Comparison of ENCODE assay signal across 16 mouse cellular contexts in the genomic region with DNA sequence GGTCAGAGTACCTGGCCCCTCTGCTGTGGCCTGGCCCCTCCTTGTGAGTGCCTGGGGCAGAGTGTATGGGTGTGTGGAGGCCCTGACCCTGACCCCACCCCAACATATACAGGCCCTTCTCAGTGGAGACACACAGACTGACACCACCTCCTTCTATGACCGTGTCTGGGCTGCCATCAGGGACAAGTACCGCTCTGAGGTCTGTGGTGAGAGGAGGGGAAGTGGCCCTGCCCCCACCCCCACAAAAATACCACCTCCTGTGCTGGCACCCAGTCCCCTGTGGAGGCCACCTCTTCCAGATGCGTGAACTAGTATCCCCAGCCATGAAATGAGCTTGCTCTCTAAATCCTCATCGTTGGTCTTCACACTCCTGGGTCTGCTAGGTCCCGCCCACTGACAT. TPM values are rescaled to one million over a fixed set of nuclear protein-coding genes. Genes with fewer than 3 reads are reported as not detected.
DNase-seq lines count a peak whose midpoint lies in the region; ATAC-seq and TF ChIP-seq lines count a peak whose summit lies in the region.
"Had no signal": no experiment of that assay in that cellular context is flagged by ENCODE, and none has a peak within 500 bp of the region (broad histone marks: within the 10 kb centered on the region; RNA-seq: fewer than 3 reads in every experiment).

No protein-coding gene starts in this region.

- 0 out of 2 replicates have a peak, but pooled peaks cover under 1% of the 10 kb centered on the region for H3K4me1 ChIP-seq in forebrain, embryonic 15.5 days
- no peaks in the 10 kb centered on the region for H3K4me1 ChIP-seq in forebrain, postnatal 0 days (ENCODE audit: insufficient read depth)
- H3K4me1 ChIP-seq in lung, embryonic 14.5 days (ENCODE audit: insufficient read depth), result no peaks in the 10 kb centered on the region
- H3K4me1 ChIP-seq in hindbrain, embryonic 11.5 days (replicated peaks; ENCODE audit: control insufficient read depth, insufficient read depth, low read length), result 0 out of 2 replicates have a peak, but pooled peaks cover 2% of the 10 kb centered on the region
- peaks cover 9% of the 10 kb centered on the region; the same call in 1 of the 2 replicates for H3K4me1 ChIP-seq in midbrain, embryonic 13.5 days (replicated peaks)
- H3K4me1 ChIP-seq: stomach, embryonic 15.5 days had no signal

- peaks cover 84% of the 10 kb centered on the region for H3K36me3 ChIP-seq in forebrain, embryonic 15.5 days
- H3K36me3 ChIP-seq in forebrain, postnatal 0 days (ENCODE audit: insufficient read depth), result peaks cover 80% of the 10 kb centered on the region
- peaks cover 88% of the 10 kb centered on the region for H3K36me3 ChIP-seq in lung, embryonic 14.5 days (ENCODE audit: insufficient read depth)
- H3K36me3 ChIP-seq in hindbrain, embryonic 11.5 days (ENCODE audit: control insufficient read depth, insufficient read depth, low read length), result peaks cover 19% of the 10 kb centered on the region
- peaks cover 96% of the 10 kb centered on the region for H3K36me3 ChIP-seq in midbrain, embryonic 13.5 days

- no peak for DNase-seq in forebrain, postnatal 0 days
- DNase-seq in lung, embryonic 14.5 days, result no peak
- DNase-seq in lung, postnatal 10 days, result no peak
- DNase-seq in hindbrain, embryonic 11.5 days (ENCODE audit: low spot score), result no peak
- DNase-seq in gastrocnemius, postnatal 4 days (ENCODE audit: low spot score in 2 of 2), result no peak
- DNase-seq: adrenal gland, adult 8-10 months; B cell, adult 2 months; cerebellum, postnatal 10 days; kidney, adult 18-20 months; layer of hippocampus, postnatal 36 days; left cerebral cortex, postnatal 4 days had no signal

- 86% methylated on average over 5 of the region's 5 CpGs for WGBS in forebrain, embryonic 15.5 days
- 92% methylated on average over 5 of the region's 5 CpGs for WGBS in forebrain, postnatal 0 days
- WGBS in lung, embryonic 14.5 days, result 84% methylated on average over 5 of the region's 5 CpGs
- WGBS in hindbrain, embryonic 11.5 days, result 92% methylated on average over 5 of the region's 5 CpGs
- WGBS in midbrain, embryonic 13.5 days, result 92% methylated on average over 5 of the region's 5 CpGs

- ATAC-seq in forebrain, embryonic 15.5 days (replicated peaks), result 0 out of 2 replicates have a peak, but pooled peaks have one; percentile 17
- no peak for ATAC-seq in forebrain, postnatal 0 days
- ATAC-seq in lung, embryonic 14.5 days (ENCODE audit: insufficient read depth), result peak; percentile 40; the same call in 1 of the 2 replicates
- ATAC-seq in hindbrain, embryonic 11.5 days (ENCODE audit: low FRiP score), result no peak
- peak; percentile 31; the same call in 1 of the 2 replicates for ATAC-seq in midbrain, embryonic 13.5 days
- ATAC-seq in inflammation-experienced regulatory T-cells, adult 6 months, result no peak

- H3K4me3 ChIP-seq in forebrain, embryonic 15.5 days, result no peak overlapping the region
- no peak overlapping the region for H3K4me3 ChIP-seq in forebrain, postnatal 0 days (ENCODE audit: low read depth, low read length)
- no peak overlapping the region for H3K4me3 ChIP-seq in lung, embryonic 14.5 days (ENCODE audit: low read depth, low read length)
- no peak overlapping the region for H3K4me3 ChIP-seq in hindbrain, embryonic 11.5 days (ENCODE audit: low read depth, low read length)
- H3K4me3 ChIP-seq in midbrain, embryonic 13.5 days (replicated peaks), result no peak overlapping the region
- H3K4me3 ChIP-seq: stomach, embryonic 15.5 days had no signal

- no peaks in the 10 kb centered on the region for H3K9me3 ChIP-seq in forebrain, embryonic 15.5 days
- no peaks in the 10 kb centered on the region for H3K9me3 ChIP-seq in forebrain, postnatal 0 days (ENCODE audit: low read length)
- H3K9me3 ChIP-seq in lung, embryonic 14.5 days (ENCODE audit: low read depth, low read length), result no peaks in the 10 kb centered on the region
- no peaks in the 10 kb centered on the region for H3K9me3 ChIP-seq in hindbrain, embryonic 11.5 days (ENCODE audit: control insufficient read depth, low read length)
- no peaks in the 10 kb centered on the region for H3K9me3 ChIP-seq in midbrain, embryonic 13.5 days
- H3K9me3 ChIP-seq: stomach, embryonic 15.5 days had no signal

- H3K9ac ChIP-seq in forebrain, embryonic 15.5 days (replicated peaks), result no peak overlapping the region
- no peak overlapping the region for H3K9ac ChIP-seq in forebrain, postnatal 0 days
- H3K9ac ChIP-seq in lung, embryonic 14.5 days, result no peak overlapping the region
- no peak overlapping the region for H3K9ac ChIP-seq in hindbrain, embryonic 11.5 days (ENCODE audit: low read depth, low read length)
- no peak overlapping the region for H3K9ac ChIP-seq in midbrain, embryonic 13.5 days (replicated peaks)
- H3K9ac ChIP-seq: liver, embryonic 14.5 days; stomach, embryonic 15.5 days had no signal

- H3K4me2 ChIP-seq in forebrain, embryonic 15.5 days (replicated peaks), result no peak overlapping the region
- H3K4me2 ChIP-seq in forebrain, postnatal 0 days (ENCODE audit: low read depth), result no peak overlapping the region
- no peak overlapping the region for H3K4me2 ChIP-seq in lung, embryonic 14.5 days
- no peak overlapping the region for H3K4me2 ChIP-seq in hindbrain, embryonic 11.5 days (replicated peaks; ENCODE audit: low read depth, low read length)
- no peak overlapping the region for H3K4me2 ChIP-seq in midbrain, embryonic 13.5 days (replicated peaks)
- H3K4me2 ChIP-seq: stomach, embryonic 15.5 days had no signal

- H3K27ac ChIP-seq in forebrain, embryonic 15.5 days (replicated peaks), result no peak overlapping the region
- H3K27ac ChIP-seq in forebrain, postnatal 0 days (ENCODE audit: low read depth, low read length), result no peak overlapping the region
- H3K27ac ChIP-seq in lung, embryonic 14.5 days (ENCODE audit: low read depth), result no peak overlapping the region
- peak overlapping the region; percentile 30; the same call in 1 of the 2 replicates for H3K27ac ChIP-seq in hindbrain, embryonic 11.5 days (ENCODE audit: low read depth, low read length)
- H3K27ac ChIP-seq in midbrain, embryonic 13.5 days, result 0 out of 2 replicates have a peak overlapping the region, but pooled peaks have one; percentile 2
- H3K27ac ChIP-seq: liver, embryonic 14.5 days; stomach, embryonic 15.5 days had no signal

- no peaks in the 10 kb centered on the region for H3K27me3 ChIP-seq in forebrain, embryonic 15.5 days
- H3K27me3 ChIP-seq in forebrain, postnatal 0 days (ENCODE audit: insufficient read depth, low read length), result no peaks in the 10 kb centered on the region
- H3K27me3 ChIP-seq in lung, embryonic 14.5 days (ENCODE audit: insufficient read depth, low read length), result no peaks in the 10 kb centered on the region
- H3K27me3 ChIP-seq in hindbrain, embryonic 11.5 days (ENCODE audit: control insufficient read depth, insufficient read depth, low read length), result no peaks in the 10 kb centered on the region
- H3K27me3 ChIP-seq in midbrain, embryonic 13.5 days, result no peaks in the 10 kb centered on the region
- H3K27me3 ChIP-seq: stomach, embryonic 15.5 days had no signal

- no peak for TF ChIP-seq CTCF in forebrain, postnatal 0 days (IDR thresholded peaks at IDR 0.05; ENCODE audit: low read depth)
- no peak for TF ChIP-seq CTCF in lung, embryonic 14.5 days (IDR thresholded peaks at IDR 0.05; ENCODE audit: low read depth)

RNA-seq across cellular contexts. Expression of a gene that starts 8.4 kb away (rescaled TPM):
- polyA plus RNA-seq in forebrain, embryonic 15.5 days (2015; fragmentation: Nextera tagmentation; extraction: Ambion mirVana), result 87.2 and 91.1 TPM in 2 replicates
- 83.2 and 86.5 TPM in 2 replicates for total RNA-seq in forebrain, postnatal 0 days (2014; rRNA removed)
- 48.9 and 67.4 TPM in 2 replicates for polyA plus RNA-seq in forebrain, postnatal 0 days (2015; fragmentation: Nextera tagmentation; extraction: Ambion mirVana)
- polyA plus RNA-seq in lung, embryonic 14.5 days (2014; fragmentation: Nextera tagmentation; extraction: Ambion mirVana), result 94.4 and 107 TPM in 2 replicates
- 84.6 TPM in 2 replicates for polyA plus RNA-seq in hindbrain, embryonic 11.5 days (2014; fragmentation: Nextera tagmentation; extraction: Ambion mirVana)
- 94.7 and 99.3 TPM in 2 replicates for polyA plus RNA-seq in midbrain, embryonic 13.5 days (2015; fragmentation: Nextera tagmentation; extraction: Ambion mirVana)
- polyA plus RNA-seq in inflammation-experienced regulatory T-cells, adult 6 months (2017; shearing (Covaris generic)), result 10 to 100 TPM; 30.8 to 47.7 (median 36.1) TPM
- 10 to 100 TPM; 61.4 to 66.1 TPM for total RNA-seq in gastrocnemius, postnatal 4 days (2021)

RNA-seq across cellular contexts. Expression of a gene that starts 8.6 kb away (rescaled TPM):
- 4.4 and 5.5 TPM in 2 replicates for polyA plus RNA-seq in forebrain, embryonic 15.5 days (2015; fragmentation: Nextera tagmentation; extraction: Ambion mirVana)
- 5.7 and 6.0 TPM in 2 replicates for total RNA-seq in forebrain, postnatal 0 days (2014; rRNA removed)
- polyA plus RNA-seq in forebrain, postnatal 0 days (2015; fragmentation: Nextera tagmentation; extraction: Ambion mirVana), result 5.5 and 6.4 TPM in 2 replicates
- polyA plus RNA-seq in lung, embryonic 14.5 days (2014; fragmentation: Nextera tagmentation; extraction: Ambion mirVana), result 1.4 and 1.5 TPM in 2 replicates
- 5.5 and 5.7 TPM in 2 replicates for polyA plus RNA-seq in hindbrain, embryonic 11.5 days (2014; fragmentation: Nextera tagmentation; extraction: Ambion mirVana)
- polyA plus RNA-seq in midbrain, embryonic 13.5 days (2015; fragmentation: Nextera tagmentation; extraction: Ambion mirVana), result 3.9 and 4.9 TPM in 2 replicates
- not detected for polyA plus RNA-seq in inflammation-experienced regulatory T-cells, adult 6 months (2017; shearing (Covaris generic))
- total RNA-seq in gastrocnemius, postnatal 4 days (2021), result under 1 TPM in 1 of 2 experiments, not detected in 1; 0.23 TPM

RNA-seq across cellular contexts. Expression of a gene that starts 21.8 kb away (rescaled TPM):
- 0.87 and 1.1 TPM in 2 replicates for polyA plus RNA-seq in forebrain, embryonic 15.5 days (2015; fragmentation: Nextera tagmentation; extraction: Ambion mirVana)
- 0.24 and 2.1 TPM in 2 replicates for total RNA-seq in forebrain, postnatal 0 days (2014; rRNA removed)
- 1.0 and 1.2 TPM in 2 replicates for polyA plus RNA-seq in forebrain, postnatal 0 days (2015; fragmentation: Nextera tagmentation; extraction: Ambion mirVana)
- polyA plus RNA-seq in lung, embryonic 14.5 days (2014; fragmentation: Nextera tagmentation; extraction: Ambion mirVana), result 3.8 and 5.5 TPM in 2 replicates
- 2.0 and 2.1 TPM in 2 replicates for polyA plus RNA-seq in hindbrain, embryonic 11.5 days (2014; fragmentation: Nextera tagmentation; extraction: Ambion mirVana)
- polyA plus RNA-seq in midbrain, embryonic 13.5 days (2015; fragmentation: Nextera tagmentation; extraction: Ambion mirVana), result 1.0 and 1.4 TPM in 2 replicates
- not detected for polyA plus RNA-seq in inflammation-experienced regulatory T-cells, adult 6 months (2017; shearing (Covaris generic))
- total RNA-seq in gastrocnemius, postnatal 4 days (2021), result under 1 TPM; 0.21 to 0.22 TPM

RNA-seq across cellular contexts. Expression of a gene that starts 40.8 kb away (rescaled TPM):
- polyA plus RNA-seq in forebrain, embryonic 15.5 days (2015; fragmentation: Nextera tagmentation; extraction: Ambion mirVana), result 88.9 and 93.3 TPM in 2 replicates
- total RNA-seq in forebrain, postnatal 0 days (2014; rRNA removed), result 159 and 191 TPM in 2 replicates
- 51.3 and 74.7 TPM in 2 replicates for polyA plus RNA-seq in forebrain, postnatal 0 days (2015; fragmentation: Nextera tagmentation; extraction: Ambion mirVana)
- 0.12 and 0.43 TPM in 2 replicates for polyA plus RNA-seq in lung, embryonic 14.5 days (2014; fragmentation: Nextera tagmentation; extraction: Ambion mirVana)
- 72.9 and 85.2 TPM in 2 replicates for polyA plus RNA-seq in hindbrain, embryonic 11.5 days (2014; fragmentation: Nextera tagmentation; extraction: Ambion mirVana)
- 84.4 and 89.4 TPM in 2 replicates for polyA plus RNA-seq in midbrain, embryonic 13.5 days (2015; fragmentation: Nextera tagmentation; extraction: Ambion mirVana)
- not detected for polyA plus RNA-seq in inflammation-experienced regulatory T-cells, adult 6 months (2017; shearing (Covaris generic))
- total RNA-seq in gastrocnemius, postnatal 4 days (2021), result under 1 TPM; 0.08 to 0.12 TPM

RNA-seq across cellular contexts. Expression of a gene that starts 47.7 kb away (rescaled TPM):
- polyA plus RNA-seq in forebrain, embryonic 15.5 days (2015; fragmentation: Nextera tagmentation; extraction: Ambion mirVana), result 1.7 and 1.8 TPM in 2 replicates
- total RNA-seq in forebrain, postnatal 0 days (2014; rRNA removed), result 0.24 and 1.0 TPM in 2 replicates
- polyA plus RNA-seq in forebrain, postnatal 0 days (2015; fragmentation: Nextera tagmentation; extraction: Ambion mirVana), result 2.2 and 2.4 TPM in 2 replicates
- 5.3 and 6.4 TPM in 2 replicates for polyA plus RNA-seq in lung, embryonic 14.5 days (2014; fragmentation: Nextera tagmentation; extraction: Ambion mirVana)
- 4.2 and 5.2 TPM in 2 replicates for polyA plus RNA-seq in hindbrain, embryonic 11.5 days (2014; fragmentation: Nextera tagmentation; extraction: Ambion mirVana)
- polyA plus RNA-seq in midbrain, embryonic 13.5 days (2015; fragmentation: Nextera tagmentation; extraction: Ambion mirVana), result 1.4 and 2.5 TPM in 2 replicates
- polyA plus RNA-seq in inflammation-experienced regulatory T-cells, adult 6 months (2017; shearing (Covaris generic)), result under 1 TPM in 2 of 3 experiments, not detected in 1; 0.31 to 0.38 TPM
- total RNA-seq in gastrocnemius, postnatal 4 days (2021), result 1 to 10 TPM; 6.5 to 7.5 TPM

Comparison
In these comparisons a context has a peak if more than half of its experiments do, and no peak if none do; other contexts are left out.
1. ATAC-seq: peak in forebrain, embryonic 15.5 days (single experiment), lung, embryonic 14.5 days (single experiment) and midbrain, embryonic 13.5 days (single experiment); none in forebrain, postnatal 0 days (single experiment), hindbrain, embryonic 11.5 days (single experiment) and inflammation-experienced regulatory T-cells, adult 6 months (single experiment).
2. H3K27ac ChIP-seq: peak in hindbrain, embryonic 11.5 days (single experiment) and midbrain, embryonic 13.5 days (single experiment); none in forebrain, embryonic 15.5 days (single experiment), forebrain, postnatal 0 days (single experiment) and lung, embryonic 14.5 days (single experiment).